Mouse (Mus musculus) midbrain, embryonic 15.5 days (tissue): ENCODE data around the gene Terf2ip. TPM values are rescaled to one million over a fixed set of nuclear protein-coding genes. Genes with fewer than 3 reads are reported as not detected.

Experiments used
- polyA plus RNA-seq: library from polyadenylated mRNA; unstranded; fragments of >200 nt; fragmentation: Nextera tagmentation; extraction: Ambion mirVana; gene quantifications from 2 replicates; pipeline ENCODE4 v1.2.1, GENCODE M21; 2015

The Terf2ip gene
- polyA plus RNA-seq, 1 experiment from 2014 or later, result 72.1 TPM

Other genes starting within 250 kb of the Terf2ip start
- 210 and 216 TPM in 2 replicates for gene Cfdp1, start 157.1 kb upstream of the Terf2ip start, polyA plus RNA-seq
- 3.7 and 3.8 TPM in 2 replicates for gene Tmem170, start 134.6 kb upstream of the Terf2ip start, polyA plus RNA-seq
- gene Chst5, start 101.0 kb upstream of the Terf2ip start, polyA plus RNA-seq, result 4.0 and 4.6 TPM in 2 replicates
- gene Tmem231, start 77.5 kb upstream of the Terf2ip start, polyA plus RNA-seq, result 20.4 and 20.5 TPM in 2 replicates
- 430 and 438 TPM in 2 replicates for gene Gabarapl2, start 70.7 kb upstream of the Terf2ip start, polyA plus RNA-seq
- gene Adat1, start 19.1 kb upstream of the Terf2ip start, polyA plus RNA-seq, result 8.7 and 8.9 TPM in 2 replicates
- 157 TPM in 2 replicates for gene Kars, start 75 bp upstream of the Terf2ip start, polyA plus RNA-seq
- 1.0 and 1.4 TPM in 2 replicates for gene Gm6793, start 3.6 kb downstream of the Terf2ip start, polyA plus RNA-seq